Comparison of ENCODE assay signal across 14 mouse cellular contexts in the genomic region with DNA sequence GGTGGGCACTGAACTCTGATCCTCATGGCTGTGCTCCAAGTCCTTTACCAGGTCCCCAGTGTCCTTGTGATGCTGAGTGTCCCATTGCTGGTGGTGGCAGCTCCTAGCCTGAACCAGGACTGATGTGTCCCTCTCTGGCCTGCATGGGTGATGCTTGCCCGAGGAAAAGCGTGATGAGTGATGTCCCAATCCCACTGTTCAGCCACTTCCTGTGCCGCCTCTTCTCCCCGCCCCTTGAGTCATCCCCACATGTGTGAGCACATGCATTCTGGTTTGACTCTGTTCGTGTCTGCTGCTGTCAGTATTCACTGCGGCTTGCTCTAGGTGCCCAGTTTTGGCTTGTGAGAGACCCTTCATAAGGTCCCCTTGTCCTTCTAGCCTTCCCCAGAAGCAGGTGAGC. TPM values are rescaled to one million over a fixed set of nuclear protein-coding genes. Genes with fewer than 3 reads are reported as not detected.
A peak's percentile ranks its signal among the peaks of the same experiment; 100 is the strongest.
DNase-seq lines count a peak whose midpoint lies in the region; ATAC-seq and TF ChIP-seq lines count a peak whose summit lies in the region.
"Had no signal": no experiment of that assay in that cellular context is flagged by ENCODE, and none has a peak within 500 bp of the region (broad histone marks: within the 10 kb centered on the region; RNA-seq: fewer than 3 reads in every experiment).

No protein-coding gene starts in this region.

- no peaks in the 10 kb centered on the region for H3K36me3 ChIP-seq in heart, adult 2 months (ENCODE audit: control insufficient read depth, insufficient read depth, low read length)
- no peaks in the 10 kb centered on the region for H3K36me3 ChIP-seq in megakaryocyte, embryonic 14.5 days (replicated peaks; ENCODE audit: low read length)
- no peaks in the 10 kb centered on the region for H3K36me3 ChIP-seq in forebrain, embryonic 12.5 days (replicated peaks)

- TF ChIP-seq CTCF in heart, adult 2 months (IDR thresholded peaks at IDR 0.05) = no peak
- TF ChIP-seq CTCF in embryonic fibroblast, embryonic 13.5 days (IDR thresholded peaks at IDR 0.05; ENCODE audit: borderline replicate concordance, insufficient read depth, low read length) = no peak

- no peak overlapping the region for H3K4me3 ChIP-seq in heart, adult 2 months
- H3K4me3 ChIP-seq in embryonic fibroblast, embryonic 13.5 days (ENCODE audit: insufficient read depth, low read length) = no peak overlapping the region
- peak overlapping the region; percentile 66 for H3K4me3 ChIP-seq in megakaryocyte, embryonic 14.5 days (replicated peaks)
- no peak overlapping the region for H3K4me3 ChIP-seq in forebrain, embryonic 12.5 days (replicated peaks)
- H3K4me3 ChIP-seq: left cerebral cortex, adult 2 months had no signal

- H3K9ac ChIP-seq in heart, adult 2 months (ENCODE audit: low read depth, low read length) = no peak overlapping the region
- no peak overlapping the region for H3K9ac ChIP-seq in forebrain, embryonic 12.5 days
- H3K9ac ChIP-seq: forebrain, postnatal 0 days had no signal

- H3K9me3 ChIP-seq in megakaryocyte, embryonic 14.5 days = no peaks in the 10 kb centered on the region
- no peaks in the 10 kb centered on the region for H3K9me3 ChIP-seq in forebrain, embryonic 12.5 days

- H3K79me2 ChIP-seq in heart, adult 2 months (replicated peaks; ENCODE audit: control insufficient read depth, insufficient read depth, low read length) = no peaks in the 10 kb centered on the region

- peak; percentile 42 to 46 for DNase-seq in heart, adult 2 months
- no peak for DNase-seq in heart, postnatal 4 days
- DNase-seq in NIH3T3 (ENCODE audit: low read depth) = peak; percentile 91
- DNase-seq in layer of hippocampus, adult 9-10 months (ENCODE audit: low spot score) = no peak
- DNase-seq in kidney, postnatal 10 days = no peak
- DNase-seq: cerebellum, adult 18-20 months; forebrain, postnatal 0 days; kidney, postnatal 14 days; midbrain, embryonic 14.5 days had no signal

- TF ChIP-seq EP300 in heart, adult 2 months (IDR thresholded peaks at IDR 0.05; ENCODE audit: insufficient read depth, low read depth, low read length) = no peak

- intact Hi-C loops in heart, adult 2 months (cut with DNase I) = no loop called here

- peaks cover 5% of the 10 kb centered on the region for H3K4me1 ChIP-seq in heart, adult 2 months (ENCODE audit: control insufficient read depth, insufficient read depth, low read length)
- H3K4me1 ChIP-seq in embryonic fibroblast, embryonic 13.5 days (ENCODE audit: control insufficient read depth, insufficient read depth, low read length) = peaks cover 20% of the 10 kb centered on the region
- H3K4me1 ChIP-seq in megakaryocyte, embryonic 14.5 days = peaks cover 37% of the 10 kb centered on the region
- peaks cover 9% of the 10 kb centered on the region; the same call in 1 of the 2 replicates for H3K4me1 ChIP-seq in forebrain, embryonic 12.5 days

- H3K4me2 ChIP-seq in forebrain, embryonic 12.5 days = no peak overlapping the region

- H3K27ac ChIP-seq in heart, adult 2 months = no peak overlapping the region
- no peak overlapping the region for H3K27ac ChIP-seq in embryonic fibroblast, embryonic 13.5 days (ENCODE audit: insufficient read depth, low read length)
- H3K27ac ChIP-seq in forebrain, embryonic 12.5 days = no peak overlapping the region
- H3K27ac ChIP-seq: left cerebral cortex, adult 2 months had no signal

- ATAC-seq in forebrain, embryonic 12.5 days (ENCODE audit: low FRiP score) = no peak
- ATAC-seq: forebrain, postnatal 0 days had no signal

- 54% methylated on average over 6 of the region's 6 CpGs for WGBS in heart, adult 2 months
- WGBS in forebrain, embryonic 12.5 days = 82% methylated on average over 6 of the region's 6 CpGs

- H3K27me3 ChIP-seq in heart, adult 2 months (ENCODE audit: control insufficient read depth, insufficient read depth, low read length) = no peaks in the 10 kb centered on the region
- H3K27me3 ChIP-seq in megakaryocyte, embryonic 14.5 days (replicated peaks) = peaks cover 85% of the 10 kb centered on the region
- H3K27me3 ChIP-seq in forebrain, embryonic 12.5 days = no peaks in the 10 kb centered on the region

- TF ChIP-seq POLR2A in heart, adult 2 months (IDR thresholded peaks at IDR 0.05; ENCODE audit: insufficient read depth, low read depth, low read length) = no peak
- 0 out of 2 replicates have a peak, but pooled peaks have one; percentile 27 for TF ChIP-seq POLR2A in embryonic fibroblast, embryonic 13.5 days (IDR thresholded peaks at IDR 0.05; ENCODE audit: low read depth, low read length)

RNA-seq across cellular contexts. Expression of gene Atp2c2, which starts 12.4 kb away (rescaled TPM):
- total RNA-seq in heart, adult 2 months (2021) = under 1 TPM in 1 of 2 experiments, not detected in 1; 0.07 TPM
- polyA plus RNA-seq in heart, adult 2 months (2012; rRNA removed) = 0.59 TPM in 1 of 2 replicates, not detected in the other
- total RNA-seq in heart, postnatal 4 days (2021) = not detected
- polyA plus RNA-seq in embryonic fibroblast, embryonic 13.5 days (2011; ENCODE audit: insufficient read length, low read depth, missing spikeins) = not detected in 2 replicates
- not detected in 2 replicates for polyA plus RNA-seq in megakaryocyte, embryonic 14.5 days (2012; ENCODE audit: insufficient read depth, low replicate concordance)
- polyA plus RNA-seq in forebrain, embryonic 12.5 days (2016; fragmentation: Nextera tagmentation; extraction: Ambion mirVana) = 0.26 and 0.87 TPM in 2 replicates
- total RNA-seq: forebrain, postnatal 0 days; liver, adult 2 months had no signal
- polyA plus RNA-seq: liver, adult 2 months had no signal

RNA-seq across cellular contexts. Expression of gene Wfdc1, which starts 46.1 kb away (rescaled TPM):
- 10 to 100 TPM; 27.9 to 33.2 TPM for total RNA-seq in heart, adult 2 months (2021)
- 39.0 and 41.4 TPM in 2 replicates for polyA plus RNA-seq in heart, adult 2 months (2012; rRNA removed)
- total RNA-seq in heart, postnatal 4 days (2021) = 10 to 100 TPM; 26.3 to 26.8 TPM
- polyA plus RNA-seq in embryonic fibroblast, embryonic 13.5 days (2011; ENCODE audit: insufficient read length, low read depth, missing spikeins) = not detected in 2 replicates
- polyA plus RNA-seq in megakaryocyte, embryonic 14.5 days (2012; ENCODE audit: insufficient read depth, low replicate concordance) = not detected in 2 replicates
- 0.47 and 1.0 TPM in 2 replicates for polyA plus RNA-seq in forebrain, embryonic 12.5 days (2016; fragmentation: Nextera tagmentation; extraction: Ambion mirVana)

Comparison
In these comparisons a context has a peak if more than half of its experiments do, and no peak if none do; other contexts are left out.
1. DNase-seq: peak in heart, adult 2 months (2 of 2) and NIH3T3 (single experiment); none in heart, postnatal 4 days (single experiment), layer of hippocampus, adult 9-10 months (single experiment) and kidney, postnatal 10 days (single experiment).
2. RNA of gene Wfdc1, which starts 46.1 kb away (polyA plus RNA-seq): 39.0 to 41.4 TPM in heart, adult 2 months; 0.47 to 1.0 TPM in forebrain, embryonic 12.5 days, not detected in embryonic fibroblast, embryonic 13.5 days and not detected in megakaryocyte, embryonic 14.5 days; every median in the first group is over 10 times any median in the second.